Mouse (Mus musculus): Measurements from ENCODE around the gene Man2b1.

GRCm38 (mm10) chr8:85123691-85124090 lies 40.6 kb downstream of the Man2b1 start:
- TF ChIP-seq CTCF (IDR thresholded peaks at IDR 0.05; ENCODE audit: extremely low read depth, insufficient read length, insufficient replicate concordance, low read depth, low read length), result no peak
- TF ChIP-seq POLR2A (IDR thresholded peaks at IDR 0.05; ENCODE audit: low read depth, low read length), result no peak

Measured in small intestine, adult 2 months (tissue).